16 mouse cellular contexts compared by ENCODE assay signal in genomic region chr16:35193357-35193756, GRCm38 (mm10). TPM values are rescaled to one million over a fixed set of nuclear protein-coding genes. Genes with fewer than 3 reads are reported as not detected.
DNase-seq lines count a peak whose midpoint lies in the region; ATAC-seq and TF ChIP-seq lines count a peak whose summit lies in the region.
"Had no signal": no experiment of that assay in that cellular context is flagged by ENCODE, and none has a peak within 500 bp of the region (broad histone marks: within the 10 kb centered on the region; RNA-seq: fewer than 3 reads in every experiment).

No protein-coding gene starts in this region.

- H3K9me3 ChIP-seq in heart, embryonic 14.5 days (ENCODE audit: control insufficient read depth, low read length) = no peaks in the 10 kb centered on the region
- H3K9me3 ChIP-seq in ES-E14 (ENCODE audit: control insufficient read depth, insufficient read depth, low read depth, low read length) = no peaks in the 10 kb centered on the region
- H3K9me3 ChIP-seq in embryonic facial prominence, embryonic 13.5 days = no peaks in the 10 kb centered on the region

- no peak overlapping the region for H3K4me3 ChIP-seq in heart, embryonic 14.5 days (ENCODE audit: control insufficient read depth in 1 of 2, insufficient read depth in 1 of 2, low read depth in 1 of 2, low read length in 2 of 2)
- no peak overlapping the region for H3K4me3 ChIP-seq in layer of hippocampus, adult 2 months
- H3K4me3 ChIP-seq in ES-E14 (ENCODE audit: insufficient read depth in 1 of 2, low read depth in 1 of 2, low read length in 2 of 2, poor library complexity in 1 of 2, severe bottlenecking in 1 of 2) = no peak overlapping the region
- no peak overlapping the region for H3K4me3 ChIP-seq in embryonic facial prominence, embryonic 13.5 days

- intact Hi-C loops in heart, postnatal 36 days (cut with DNase I) = no loop called here

- in situ Hi-C loops in ES-E14 (cut with MboI; ENCODE audit: low sequenced_read_pairs in 2 of 2, unreplicated experiment in 2 of 2) = no loop called here

- 25% methylated on average over 3 of the region's 3 CpGs for WGBS in heart, embryonic 14.5 days
- WGBS in embryonic facial prominence, embryonic 13.5 days = 34% methylated on average over 3 of the region's 3 CpGs

- no peak for DNase-seq in heart, postnatal 36 days
- no peak for DNase-seq in layer of hippocampus, adult 2 months (ENCODE audit: low spot score in 2 of 2)
- DNase-seq in layer of hippocampus, postnatal 10 days (ENCODE audit: low spot score in 2 of 2) = no peak
- peak; percentile 3 for DNase-seq in ES-E14 (ENCODE audit: low read depth, low spot score)
- no peak for DNase-seq in spleen, postnatal 4 days (ENCODE audit: low spot score in 2 of 2)
- DNase-seq in right cerebral cortex, postnatal 10 days (ENCODE audit: low spot score in 2 of 2) = no peak
- DNase-seq: adrenal gland, adult 2 months; cerebellum, adult 9-10 months; embryo, embryonic 11 days; right cerebral cortex, postnatal 4 days had no signal

- H3K4me2 ChIP-seq in heart, embryonic 14.5 days (ENCODE audit: low read length) = peak overlapping the region; percentile 15; the same call in 1 of the 2 replicates
- no peak overlapping the region for H3K4me2 ChIP-seq in embryonic facial prominence, embryonic 13.5 days
- H3K4me2 ChIP-seq: liver, embryonic 11.5 days had no signal

- H3K4me1 ChIP-seq in heart, embryonic 14.5 days (ENCODE audit: control insufficient read depth in 2 of 2, insufficient read depth in 2 of 2, low read length in 2 of 2) = peaks cover 24 to 42% of the 10 kb centered on the region in 2 experiments
- H3K4me1 ChIP-seq in ES-E14 (ENCODE audit: control insufficient read depth in 2 of 2, insufficient read depth in 2 of 2, low read length in 2 of 2, poor library complexity in 1 of 2) = peaks cover 0 to 4% of the 10 kb centered on the region in 2 experiments; a peak in 1 of 4 replicates
- peaks cover 53% of the 10 kb centered on the region for H3K4me1 ChIP-seq in embryonic facial prominence, embryonic 13.5 days

- no peaks in the 10 kb centered on the region for H3K36me3 ChIP-seq in heart, embryonic 14.5 days (ENCODE audit: control insufficient read depth, insufficient read depth, low read length)
- H3K36me3 ChIP-seq in ES-E14 (ENCODE audit: control insufficient read depth, insufficient read depth, low read length, poor library complexity, severe bottlenecking) = no peaks in the 10 kb centered on the region
- H3K36me3 ChIP-seq in embryonic facial prominence, embryonic 13.5 days = no peaks in the 10 kb centered on the region

- H3K9ac ChIP-seq in heart, embryonic 14.5 days (ENCODE audit: low read length) = peak overlapping the region; percentile 26; the same call in 1 of the 2 replicates
- no peak overlapping the region for H3K9ac ChIP-seq in ES-E14 (ENCODE audit: insufficient read depth, low read depth, low read length, poor library complexity, severe bottlenecking)
- H3K9ac ChIP-seq in embryonic facial prominence, embryonic 13.5 days = no peak overlapping the region

- peak overlapping the region; percentile 3 to 55; a peak in 2 of 4 replicates for H3K27ac ChIP-seq in heart, embryonic 14.5 days (replicated peaks in 1 of 2; ENCODE audit: control insufficient read depth in 1 of 2, insufficient read depth in 1 of 2, low read depth in 2 of 2, low read length in 2 of 2)
- H3K27ac ChIP-seq in layer of hippocampus, adult 2 months = 0 out of 2 replicates have a peak overlapping the region, but pooled peaks have one; percentile 7
- H3K27ac ChIP-seq in ES-E14 (ENCODE audit: insufficient read depth, low read depth, low read length, poor library complexity, severe bottlenecking) = no peak overlapping the region
- H3K27ac ChIP-seq in embryonic facial prominence, embryonic 13.5 days = peak overlapping the region; percentile 49; the same call in 1 of the 2 replicates

- no peak for TF ChIP-seq CTCF in layer of hippocampus, adult 2 months (conservative IDR thresholded peaks at IDR 0.05)

- no peaks in the 10 kb centered on the region for H3K27me3 ChIP-seq in heart, embryonic 14.5 days (ENCODE audit: control insufficient read depth, insufficient read depth, low read length)
- no peaks in the 10 kb centered on the region for H3K27me3 ChIP-seq in embryonic facial prominence, embryonic 13.5 days

- peak; percentile 40; the same call in 1 of the 2 replicates for ATAC-seq in heart, embryonic 14.5 days (ENCODE audit: insufficient number of reproducible peaks, insufficient read depth, low FRiP score, low read depth)
- no peak for ATAC-seq in embryonic facial prominence, embryonic 13.5 days (ENCODE audit: insufficient number of reproducible peaks, insufficient read depth, low FRiP score, low TSS enrichment, low read depth)
- ATAC-seq: CD4-positive, CD25-positive, alpha-beta regulatory T cell, adult 4 months had no signal

TF ChIP-seq in ES-E14, 5 proteins besides CTCF, POLR2A, EP300 and RAD21:
- TF ChIP-seq HCFC1 (IDR thresholded peaks at IDR 0.05; ENCODE audit: borderline replicate concordance, insufficient read depth, low read length) = no peak

RNA-seq across cellular contexts. Expression of gene Adcy5, which starts 38.7 kb away (rescaled TPM):
- polyA plus RNA-seq in heart, embryonic 14.5 days (2014; fragmentation: Nextera tagmentation; extraction: Ambion mirVana) = 11.4 and 12.2 TPM in 2 replicates
- total RNA-seq in heart, postnatal 36 days (2021) = 10 to 100 TPM; 48.7 to 57.7 TPM
- 10 to 100 TPM; 74.3 to 76.8 TPM for total RNA-seq in layer of hippocampus, adult 2 months (2021)
- 10 to 100 TPM; 68.7 to 73.4 TPM for total RNA-seq in layer of hippocampus, postnatal 10 days (2021)
- total RNA-seq in ES-E14 (2012; rRNA removed) = 0.85 and 1.3 TPM in 2 replicates
- polyA plus RNA-seq in embryonic facial prominence, embryonic 13.5 days (2015; fragmentation: Nextera tagmentation; extraction: Ambion mirVana) = 3.0 and 3.9 TPM in 2 replicates
- total RNA-seq: granulocyte monocyte progenitor cell, adult 5-6 weeks; megakaryocyte progenitor cell, adult 5-6 weeks had no signal

Comparison
In these comparisons a context has a peak if more than half of its experiments do, and no peak if none do; other contexts are left out.
1. RNA of gene Adcy5, which starts 38.7 kb away (total RNA-seq): 74.3 to 76.8 TPM in layer of hippocampus, adult 2 months, 68.7 to 73.4 TPM in layer of hippocampus, postnatal 10 days and 48.7 to 57.7 TPM in heart, postnatal 36 days; 0.85 to 1.3 TPM in ES-E14; every median in the first group is over 10 times any median in the second.